Mouse (Mus musculus): ENCODE results near the gene Mpnd. TPM values are rescaled to one million over a fixed set of nuclear protein-coding genes. Genes with fewer than 3 reads are reported as not detected.

Gene Mpnd
- 92.1 TPM for polyA plus RNA-seq (2012; fragmentation: generic; extraction: Trizol)

- peaks cover 6% of the 10 kb centered on the region for H3K79me2 ChIP-seq (ENCODE audit: control insufficient read depth, insufficient read depth)
- no peak within 1 kb of the TSS for H3K4me2 ChIP-seq (ENCODE audit: low read depth)
- H3ac ChIP-seq (ENCODE audit: control insufficient read depth, insufficient read length) = no peak within 1 kb of the TSS
- H3K4me3 ChIP-seq = no peak within 1 kb of the TSS
- no peaks in the 10 kb centered on the region for H3K36me3 ChIP-seq (ENCODE audit: control insufficient read depth, insufficient read depth)
- TF ChIP-seq USF1 (IDR thresholded peaks at IDR 0.05; ENCODE audit: low read depth) (no peak), TCF12 (IDR thresholded peaks at IDR 0.05; ENCODE audit: insufficient read depth, poor library complexity, severe bottlenecking) (no peak), TCF3 (IDR thresholded peaks at IDR 0.05; ENCODE audit: insufficient read length, low read depth) (no peak), REST (IDR thresholded peaks at IDR 0.05; ENCODE audit: insufficient read depth, insufficient read length) (no peak), MYOD1 (IDR thresholded peaks at IDR 0.05; ENCODE audit: control insufficient read depth in 1 of 3, insufficient read length in 2 of 3, low read depth in 2 of 3) (no peak), POLR2A (IDR thresholded peaks at IDR 0.05; ENCODE audit: insufficient read length, low read depth) (no peak), POLR2AphosphoS2 (IDR thresholded peaks at IDR 0.05; ENCODE audit: insufficient read length, low read depth) (no peak), SRF (IDR thresholded peaks at IDR 0.05; ENCODE audit: control insufficient read depth, insufficient read length, low read depth) (no peak), MAX (IDR thresholded peaks at IDR 0.05; ENCODE audit: low read depth) (no peak), E2F4 (IDR thresholded peaks at IDR 0.05; ENCODE audit: insufficient read depth) (no peak), MYOG (IDR thresholded peaks at IDR 0.05; ENCODE audit: control insufficient read depth in 1 of 3, insufficient read depth in 1 of 3, insufficient read length in 2 of 3, low read depth in 2 of 3) (no peak), CEBPB (IDR thresholded peaks at IDR 0.05; ENCODE audit: insufficient read depth, poor library complexity, severe bottlenecking) (no peak)
- peaks cover 17% of the 10 kb centered on the region for H3K27me3 ChIP-seq (ENCODE audit: control insufficient read depth, insufficient read depth, insufficient read length)
These were observed at the start of gene Mpnd, which contains the start of gene Stap2 for GRCm38 (mm10) chr17:56005415-56006061. Gene Mpnd (plus strand): TSS chr17:56005711. Gene Stap2 (minus strand): TSS chr17:56005584.

- no peak overlapping the region for H3K4me3 ChIP-seq
- peaks cover 7% of the 10 kb centered on the region for H3K79me2 ChIP-seq (ENCODE audit: control insufficient read depth, insufficient read depth)
These were observed 49.4 kb upstream of the Mpnd start for GRCm38 (mm10) chr17:55956129-55956528.

GRCm38 (mm10) chr17:55956591-55956990 is 48.9 kb upstream of the Mpnd start:
- H3ac ChIP-seq (ENCODE audit: control insufficient read depth, insufficient read length) = no peak overlapping the region
- H3K4me2 ChIP-seq (ENCODE audit: low read depth) = no peak overlapping the region

More at GRCm38 (mm10) chr17:55956129-55956528, 49.4 kb upstream of the Mpnd start:
- H3K27me3 ChIP-seq (ENCODE audit: control insufficient read depth, insufficient read depth, insufficient read length) = peaks cover 22% of the 10 kb centered on the region
- H3K4me2 ChIP-seq (ENCODE audit: low read depth) = no peak overlapping the region
- TF ChIP-seq MYOD1 (IDR thresholded peaks at IDR 0.05; ENCODE audit: control insufficient read depth in 1 of 3, insufficient read length in 2 of 3, low read depth in 2 of 3) (no peak), POLR2AphosphoS2 (IDR thresholded peaks at IDR 0.05; ENCODE audit: insufficient read length, low read depth) (no peak), REST (IDR thresholded peaks at IDR 0.05; ENCODE audit: insufficient read depth, insufficient read length) (no peak), E2F4 (IDR thresholded peaks at IDR 0.05; ENCODE audit: insufficient read depth) (no peak), SRF (IDR thresholded peaks at IDR 0.05; ENCODE audit: control insufficient read depth, insufficient read length, low read depth) (no peak), TCF3 (IDR thresholded peaks at IDR 0.05; ENCODE audit: insufficient read length, low read depth) (no peak), TCF12 (IDR thresholded peaks at IDR 0.05; ENCODE audit: insufficient read depth, poor library complexity, severe bottlenecking) (no peak), POLR2A (IDR thresholded peaks at IDR 0.05; ENCODE audit: insufficient read length, low read depth) (no peak), MAX (IDR thresholded peaks at IDR 0.05; ENCODE audit: low read depth) (no peak)
- H3ac ChIP-seq (ENCODE audit: control insufficient read depth, insufficient read length) = no peak overlapping the region
- H3K36me3 ChIP-seq (ENCODE audit: control insufficient read depth, insufficient read depth) = no peaks in the 10 kb centered on the region

GRCm38 (mm10) chr17:55957168-55957567 is 48.3 kb upstream of the Mpnd start:
- no peaks in the 10 kb centered on the region for H3K36me3 ChIP-seq (ENCODE audit: control insufficient read depth, insufficient read depth)
- TF ChIP-seq E2F4 (IDR thresholded peaks at IDR 0.05; ENCODE audit: insufficient read depth) (no peak), USF1 (IDR thresholded peaks at IDR 0.05; ENCODE audit: low read depth) (no peak), MYOD1 (IDR thresholded peaks at IDR 0.05; ENCODE audit: control insufficient read depth in 1 of 3, insufficient read length in 2 of 3, low read depth in 2 of 3) (no peak), MAX (IDR thresholded peaks at IDR 0.05; ENCODE audit: low read depth) (no peak), POLR2A (IDR thresholded peaks at IDR 0.05; ENCODE audit: insufficient read length, low read depth) (no peak), CEBPB (IDR thresholded peaks at IDR 0.05; ENCODE audit: insufficient read depth, poor library complexity, severe bottlenecking) (no peak)
- no peak overlapping the region for H3K4me3 ChIP-seq
- no peak overlapping the region for H3K4me2 ChIP-seq (ENCODE audit: low read depth)
- H3K79me2 ChIP-seq (ENCODE audit: control insufficient read depth, insufficient read depth) = peaks cover 7% of the 10 kb centered on the region
- H3ac ChIP-seq (ENCODE audit: control insufficient read depth, insufficient read length) = no peak overlapping the region
- peaks cover 16% of the 10 kb centered on the region for H3K27me3 ChIP-seq (ENCODE audit: control insufficient read depth, insufficient read depth, insufficient read length)

More at GRCm38 (mm10) chr17:55956591-55956990, 48.9 kb upstream of the Mpnd start:
- H3K4me3 ChIP-seq = no peak overlapping the region
- no peak for TF ChIP-seq MYOG (IDR thresholded peaks at IDR 0.05; ENCODE audit: control insufficient read depth in 1 of 3, insufficient read depth in 1 of 3, insufficient read length in 2 of 3, low read depth in 2 of 3)
- no peak for TF ChIP-seq USF1 (IDR thresholded peaks at IDR 0.05; ENCODE audit: low read depth)
- no peak for TF ChIP-seq TCF12 (IDR thresholded peaks at IDR 0.05; ENCODE audit: insufficient read depth, poor library complexity, severe bottlenecking)
- TF ChIP-seq MAX (IDR thresholded peaks at IDR 0.05; ENCODE audit: low read depth) = no peak
- no peak for TF ChIP-seq CEBPB (IDR thresholded peaks at IDR 0.05; ENCODE audit: insufficient read depth, poor library complexity, severe bottlenecking)
- no peak for TF ChIP-seq POLR2A (IDR thresholded peaks at IDR 0.05; ENCODE audit: insufficient read length, low read depth)
- TF ChIP-seq POLR2AphosphoS2 (IDR thresholded peaks at IDR 0.05; ENCODE audit: insufficient read length, low read depth) = no peak
- TF ChIP-seq SRF (IDR thresholded peaks at IDR 0.05; ENCODE audit: control insufficient read depth, insufficient read length, low read depth) = no peak
- no peak for TF ChIP-seq E2F4 (IDR thresholded peaks at IDR 0.05; ENCODE audit: insufficient read depth)
- no peak for TF ChIP-seq TCF3 (IDR thresholded peaks at IDR 0.05; ENCODE audit: insufficient read length, low read depth)
- TF ChIP-seq REST (IDR thresholded peaks at IDR 0.05; ENCODE audit: insufficient read depth, insufficient read length) = no peak
- TF ChIP-seq MYOD1 (IDR thresholded peaks at IDR 0.05; ENCODE audit: control insufficient read depth in 1 of 3, insufficient read length in 2 of 3, low read depth in 2 of 3) = no peak
- peaks cover 18% of the 10 kb centered on the region for H3K27me3 ChIP-seq (ENCODE audit: control insufficient read depth, insufficient read depth, insufficient read length)
- H3K36me3 ChIP-seq (ENCODE audit: control insufficient read depth, insufficient read depth) = no peaks in the 10 kb centered on the region
- peaks cover 7% of the 10 kb centered on the region for H3K79me2 ChIP-seq (ENCODE audit: control insufficient read depth, insufficient read depth)

All from myocyte (in vitro differentiated cells).